12 mouse cellular contexts compared by ENCODE assay signal in the genomic region with DNA sequence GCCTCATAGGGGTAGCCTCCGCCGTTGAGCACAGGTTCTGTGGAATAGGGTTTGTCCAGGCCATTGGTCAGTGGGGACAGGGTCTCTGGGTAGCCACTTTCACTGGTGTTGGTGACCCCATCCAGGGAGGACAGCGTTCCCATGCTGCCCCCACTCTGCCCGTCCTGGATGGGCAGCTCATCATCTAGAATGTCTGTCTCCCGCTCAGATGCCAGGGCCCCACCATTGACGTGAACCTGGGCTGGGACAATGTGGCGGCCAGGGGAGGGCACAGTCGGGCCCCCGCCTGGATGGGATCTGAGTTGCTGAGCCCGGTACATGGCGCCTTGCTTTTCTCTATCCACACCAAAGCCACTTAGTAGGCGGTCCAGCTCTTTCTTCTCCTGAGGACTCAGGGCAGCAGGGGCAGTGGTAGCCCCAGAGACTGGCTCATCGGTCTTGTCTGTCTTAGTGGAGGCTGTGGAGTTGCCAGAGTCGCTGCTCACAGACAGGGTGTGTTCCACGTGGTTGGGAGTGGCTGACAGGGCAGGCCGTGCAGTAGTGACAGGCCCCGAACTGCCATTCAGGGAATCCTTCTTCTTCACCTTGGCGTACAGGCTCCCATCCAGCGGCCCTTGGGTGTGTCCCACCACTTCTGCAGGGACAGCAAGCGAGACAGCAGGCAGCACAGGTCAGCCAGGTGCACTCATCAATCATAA.
"Had no signal": no experiment of that assay in that cellular context is flagged by ENCODE, and none has a peak within 500 bp of the region (broad histone marks: within the 10 kb centered on the region; RNA-seq: fewer than 3 reads in every experiment).

No protein-coding gene starts in this region.

- H3K4me2 ChIP-seq: limb, embryonic 12.5 days; liver, embryonic 13.5 days had no signal

- H3K9ac ChIP-seq: limb, embryonic 12.5 days; liver, embryonic 13.5 days; liver, postnatal 0 days had no signal

- H3K9me3 ChIP-seq: limb, embryonic 12.5 days; liver, embryonic 13.5 days had no signal

- H3K4me3 ChIP-seq: layer of hippocampus, adult 2 months; limb, embryonic 12.5 days; liver, embryonic 13.5 days had no signal

- H3K27ac ChIP-seq: layer of hippocampus, adult 2 months; limb, embryonic 12.5 days; liver, embryonic 13.5 days had no signal

- H3K27me3 ChIP-seq: limb, embryonic 12.5 days; liver, embryonic 13.5 days had no signal

- ATAC-seq: liver, postnatal 0 days had no signal

- DNase-seq: kidney, adult 9 months; liver; liver, embryonic 13.5 days; liver, postnatal 0 days; lung, postnatal 36 days; midbrain, embryonic 14.5 days; right cerebral cortex, adult 18-20 months; right cerebral cortex, postnatal 25 days; thymus, adult 2 months; thymus, postnatal 25 days had no signal
